Mouse (Mus musculus): ENCODE data around the gene Siah1b.

- TF ChIP-seq CTCF (conservative IDR thresholded peaks at IDR 0.05; ENCODE audit: low read length) = no peak
- TF ChIP-seq NANOG (IDR thresholded peaks at IDR 0.05; ENCODE audit: borderline replicate concordance, low read length) = no peak
Measured at GRCm38 (mm10) chrX:164123942-164124341, 47.6 kb upstream of the Siah1b start.

Data from E14TG2a.4 (cell line).